Mouse (Mus musculus) liver, embryonic 14.5 days (tissue): ENCODE measurements around the gene Rora. TPM values are rescaled to one million over a fixed set of nuclear protein-coding genes. Genes with fewer than 3 reads are reported as not detected.

Source experiments
- ATAC-seq: fragments of 200-750 bp; cut with Nextera tagmentation; 2 replicates; pipeline ENCODE4 v1.8.0; 2017; ENCODE audit warnings: moderate number of reproducible peaks, mild to moderate bottlenecking, moderate library complexity; ENCODE audit not compliant: insufficient read depth
- DNase-seq, 3 experiments: peaks; one replicate each; pipeline ENCODE4 v3.0.0-alpha.2; 2012 to 2013; ENCODE audit warnings: low read depth in 3 of 3, low spot score in 3 of 3
- H3K27ac ChIP-seq: fragments of 300-500 bp; sonication (generic); 2 replicates; pipeline ENCODE4 v1.5.1; 2014; ENCODE audit warnings: moderate library complexity, mild to moderate bottlenecking, control low read depth, inconsistent platforms
- H3K27me3 ChIP-seq: fragments of 300-500 bp; sonication (generic); 2 replicates; pipeline ENCODE4 v1.6.1; 2014; ENCODE audit warnings: mild to moderate bottlenecking, low read length, moderate library complexity; ENCODE audit not compliant: control insufficient read depth, insufficient read depth
- H3K36me3 ChIP-seq: fragments of 300-500 bp; sonication (generic); replicated peaks from 2 replicates; pipeline ENCODE4 v1.6.1; 2014; ENCODE audit warnings: low read depth; ENCODE audit not compliant: control insufficient read depth, insufficient read depth
- H3K4me1 ChIP-seq, 2 experiments: fragments of 200-500 bp in 1 of 2; fragments of 300-500 bp in 1 of 2; sonication (generic) in 1 of 2; replicated peaks; 2 replicates each; pipeline ENCODE4 v1.6.1; 2012 to 2014; ENCODE audit warnings: antibody characterized with exemption in 1 of 2, inconsistent platforms in 1 of 2, low read length in 1 of 2; ENCODE audit not compliant: control insufficient read depth in 2 of 2, insufficient read depth in 2 of 2
- H3K4me2 ChIP-seq: fragments of 300-500 bp; sonication (generic); 2 replicates; pipeline ENCODE4 v1.6.1; 2014; ENCODE audit warnings: low read depth, mild to moderate bottlenecking, control low read depth, moderate library complexity
- H3K4me3 ChIP-seq, 2 experiments: fragments of 200-500 bp in 1 of 2; fragments of 300-500 bp in 1 of 2; sonication (generic) in 1 of 2; 2 replicates each; pipeline ENCODE4 v1.5.1; 2012 to 2014; ENCODE audit warnings: low read depth in 2 of 2, low read length in 2 of 2, mild to moderate bottlenecking in 2 of 2, control low read depth in 1 of 2, inconsistent platforms in 1 of 2, moderate library complexity in 1 of 2; ENCODE audit not compliant: insufficient read depth in 1 of 2
- H3K9ac ChIP-seq: fragments of 300-500 bp; sonication (generic); replicated peaks from 2 replicates; pipeline ENCODE4 v1.6.1; 2014; ENCODE audit warnings: mild to moderate bottlenecking, control low read depth, moderate library complexity
- H3K9me3 ChIP-seq: fragments of 300-500 bp; sonication (generic); 2 replicates; pipeline ENCODE4 v1.6.1; 2016; ENCODE audit warnings: low read length, mixed read lengths; ENCODE audit not compliant: control insufficient read depth
- CTCF ChIP-seq: IDR thresholded peaks from 2 replicates; pipeline ENCODE4 v1.5.1; 2016; ENCODE audit warnings: antibody characterized with exemption, low read depth, control low read depth
- EP300 ChIP-seq: IDR thresholded peaks from 2 replicates; pipeline ENCODE4 v1.6.1; 2016; ENCODE audit warnings: antibody characterized with exemption, low read depth
- WGBS: fragments of 180-500 bp; shearing (Covaris S2); extraction: QIAGEN DNeasy Blood & Tissue Kit; methylation state at CpG from one replicate; pipeline ENCODE4 v1.1.7; 2014; ENCODE audit not compliant: insufficient replicate concordance; 5-methylcytosine and 5-hydroxymethylcytosine counted together
- polyA plus RNA-seq, 2 experiments: library from polyadenylated mRNA; depleted of rRNA in 1 of 2; stranded (reverse) in 1 of 2; unstranded in 1 of 2; fragments of >200 nt; fragmentation: Nextera tagmentation in 1 of 2; extraction: Ambion mirVana in 1 of 2; gene quantifications; 2 replicates each; pipeline versions ENCODE4 v1.2.1 to v1.2.3; 2012 to 2014

The Rora gene
- polyA plus RNA-seq (2012; rRNA removed) (0.85 and 0.88 TPM in 2 replicates), polyA plus RNA-seq (2014; fragmentation: Nextera tagmentation; extraction: Ambion mirVana) (2.9 and 3.6 TPM in 2 replicates)

DNA sequence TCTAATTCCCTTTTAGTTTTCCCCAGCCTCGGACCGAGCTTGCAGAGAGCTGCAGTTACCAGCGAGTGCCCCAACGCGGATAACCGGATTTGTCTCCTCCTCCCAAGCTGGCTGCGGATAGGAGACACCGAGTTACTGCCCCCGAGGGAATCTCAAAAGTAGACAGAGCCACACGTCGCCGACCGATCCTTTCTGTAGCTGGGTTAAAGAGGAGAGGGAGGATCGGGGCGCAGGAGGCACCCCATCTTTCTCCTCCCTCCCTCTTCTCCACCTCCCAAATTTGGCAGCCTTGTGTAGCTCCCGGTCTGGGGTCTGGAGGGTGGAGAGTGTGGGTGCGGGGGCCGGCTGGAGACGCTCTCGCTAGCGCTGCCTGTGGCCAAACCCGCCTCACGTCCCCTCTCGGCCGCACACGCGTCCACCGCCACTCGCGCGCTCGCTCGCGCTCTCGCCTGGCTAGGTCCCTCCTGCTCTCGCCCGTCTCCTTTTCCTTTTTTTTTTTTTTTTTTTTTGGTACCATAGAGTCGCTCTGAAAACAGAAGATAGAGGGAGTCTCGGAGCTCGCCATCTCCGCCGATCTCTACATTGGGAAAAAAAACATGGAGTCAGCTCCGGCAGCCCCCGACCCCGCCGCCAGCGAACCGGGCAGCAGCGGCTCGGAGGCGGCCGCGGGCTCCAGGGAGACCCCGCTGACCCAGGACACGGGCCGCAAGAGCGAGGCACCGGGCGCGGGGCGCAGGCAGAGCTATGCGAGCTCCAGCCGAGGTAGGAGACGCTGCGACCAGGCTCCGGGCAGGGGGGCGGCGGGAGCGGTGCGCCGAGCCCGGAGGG lies at the start of gene Rora:
Rora (plus strand) TSS at position 576 of the 828 bp plus-strand sequence.
- no peak for TF ChIP-seq EP300
- no peak for TF ChIP-seq CTCF
- peaks cover 31% of the 10 kb centered on the region for H3K27me3 ChIP-seq
- DNase-seq, result no peak

DNA sequence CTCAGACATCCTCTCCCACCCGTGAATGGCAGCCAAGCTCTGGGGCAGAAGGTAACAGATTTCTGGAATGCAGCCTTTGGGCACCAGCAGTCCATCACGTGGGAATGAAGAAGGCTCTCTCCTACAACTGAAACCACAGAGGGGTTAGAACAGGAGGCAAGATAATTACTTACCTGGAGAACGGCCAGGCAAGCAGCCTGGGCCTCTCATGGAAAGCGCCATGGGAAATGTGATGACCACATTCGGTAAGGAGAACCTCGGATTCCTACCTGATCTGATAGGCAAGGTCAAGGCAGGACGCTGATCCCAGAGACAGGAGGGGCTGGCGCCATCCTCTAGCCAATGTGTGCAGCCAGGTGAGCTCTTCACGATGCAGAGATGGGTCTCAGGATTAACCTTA lies 39.6 kb upstream of the Rora start:
- 57% methylated on average over 9 of the region's 9 CpGs for WGBS
- Histone ChIP-seq H3K9ac (no peak overlapping the region), H3K9me3 (no peaks in the 10 kb centered on the region), H3K36me3 (no peaks in the 10 kb centered on the region), H3K4me2 (no peak overlapping the region), H3K27ac (no peak overlapping the region), H3K4me3 (no peak overlapping the region), H3K4me1 (no peaks in the 10 kb centered on the region), H3K27me3 (no peaks in the 10 kb centered on the region)
- no peak for ATAC-seq
- no peak for DNase-seq
- TF ChIP-seq CTCF (no peak), EP300 (no peak)

More for the DNA sequence above, at the start of gene Rora:
- Histone ChIP-seq H3K4me1 (no peaks in the 10 kb centered on the region), H3K4me2 (peak within 1 kb of the TSS; percentile 61), H3K4me3 (peak within 1 kb of the TSS; percentile 54 to 66), H3K9me3 (no peaks in the 10 kb centered on the region), H3K36me3 (no peaks in the 10 kb centered on the region), H3K9ac (no peak within 1 kb of the TSS; the same call in 1 of the 2 replicates), H3K27ac (no peak within 1 kb of the TSS)
- under 1% methylated on average over 72 of the region's 72 CpGs for WGBS
- ATAC-seq, result peak; percentile 26; the same call in 1 of the 2 replicates

DNA sequence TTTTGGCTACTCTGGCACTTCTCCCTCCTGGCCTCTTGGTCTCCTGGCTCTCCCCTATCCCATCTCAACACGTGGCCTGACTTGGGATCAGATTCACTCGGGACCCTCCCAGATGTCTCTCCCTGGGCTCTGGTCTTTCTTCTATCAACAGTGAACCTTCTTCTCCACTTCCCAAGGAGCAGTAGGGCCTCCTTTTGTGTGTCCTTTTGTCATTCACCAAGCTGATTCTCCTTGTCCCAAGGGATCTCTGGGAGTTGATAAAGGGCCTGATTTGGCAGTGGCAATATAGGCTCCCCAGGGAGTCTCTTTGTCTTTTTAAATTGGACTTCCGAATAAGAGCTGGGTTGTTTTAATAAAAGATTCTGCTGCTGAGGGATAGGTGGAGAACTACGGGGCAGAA lies 36.5 kb upstream of the Rora start:
- ATAC-seq, result no peak
- 38% methylated on average over 4 of the region's 4 CpGs for WGBS
- no peaks in the 10 kb centered on the region for H3K27me3 ChIP-seq
- H3K4me3 ChIP-seq, result no peak overlapping the region
- no peak overlapping the region for H3K9ac ChIP-seq
- H3K4me2 ChIP-seq, result no peak overlapping the region
- H3K9me3 ChIP-seq, result no peaks in the 10 kb centered on the region
- H3K27ac ChIP-seq, result no peak overlapping the region
- TF ChIP-seq CTCF (no peak), EP300 (no peak)
- H3K4me1 ChIP-seq, result peaks cover 0 to 5% of the 10 kb centered on the region in 2 experiments; a peak in 1 of 4 replicates
- no peaks in the 10 kb centered on the region for H3K36me3 ChIP-seq
- DNase-seq, result no peak

DNA sequence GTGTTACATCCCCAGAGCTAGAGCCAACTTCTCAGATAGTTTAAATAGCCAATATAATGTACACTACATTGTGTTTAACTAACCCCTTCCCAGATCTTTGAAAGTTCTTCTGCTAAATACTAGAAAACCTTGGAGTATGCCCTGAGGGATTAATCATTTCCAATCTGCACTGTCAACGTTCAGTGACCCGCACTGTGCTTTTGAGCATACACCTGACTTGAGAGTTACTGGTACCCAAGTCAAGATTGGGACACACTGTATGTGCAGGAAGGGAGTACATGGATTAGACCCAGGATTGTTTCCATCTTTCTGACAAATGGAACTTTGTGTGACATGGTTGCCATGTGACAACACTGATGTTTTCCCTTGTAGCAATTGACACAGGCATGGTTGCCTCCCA lies 33.5 kb upstream of the Rora start:
- no peak for ATAC-seq
- Histone ChIP-seq H3K36me3 (no peaks in the 10 kb centered on the region), H3K4me3 (no peak overlapping the region), H3K4me2 (no peak overlapping the region; the same call in 1 of the 2 replicates), H3K9ac (no peak overlapping the region), H3K4me1 (peaks cover 0 to 5% of the 10 kb centered on the region in 2 experiments; a peak in 1 of 4 replicates), H3K27me3 (no peaks in the 10 kb centered on the region), H3K27ac (no peak overlapping the region), H3K9me3 (no peaks in the 10 kb centered on the region)
- 50% methylated on average over 2 of the region's 2 CpGs for whole genome bisulfite sequencing
- TF ChIP-seq EP300 (no peak), CTCF (no peak)
- DNase-seq, result no peak

DNA sequence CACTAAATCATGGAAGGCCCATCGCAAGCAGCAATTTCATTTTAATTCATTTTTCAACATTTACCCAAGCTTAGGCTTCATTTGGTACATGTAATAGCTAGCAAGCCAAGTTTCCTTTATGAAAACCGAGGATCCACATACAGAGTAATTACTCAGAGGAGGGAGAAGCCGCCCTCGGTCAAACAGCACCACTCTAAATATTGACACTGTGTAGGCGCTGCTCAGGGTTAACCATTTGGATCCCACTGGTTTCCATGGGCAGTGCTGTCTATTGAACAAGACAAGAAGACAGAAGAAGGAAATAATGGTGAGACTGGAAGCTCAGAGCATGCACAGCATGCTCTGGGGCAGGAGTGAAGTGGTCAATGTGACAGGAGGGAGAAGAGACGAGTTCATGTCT lies 33.1 kb upstream of the Rora start:
- H3K27me3 ChIP-seq, result no peaks in the 10 kb centered on the region
- H3K36me3 ChIP-seq, result no peaks in the 10 kb centered on the region
- TF ChIP-seq EP300 (no peak), CTCF (no peak)
- H3K9ac ChIP-seq, result no peak overlapping the region
- H3K4me3 ChIP-seq, result no peak overlapping the region
- no peak for DNase-seq
- H3K4me2 ChIP-seq, result no peak overlapping the region
- H3K27ac ChIP-seq, result no peak overlapping the region
- 56% methylated on average over 6 of the region's 6 CpGs for WGBS
- peaks cover 0 to 5% of the 10 kb centered on the region in 2 experiments; a peak in 1 of 4 replicates for H3K4me1 ChIP-seq
- no peaks in the 10 kb centered on the region for H3K9me3 ChIP-seq
- no peak for ATAC-seq
